In genomic region chr17:83645226-83645808, GRCm38 (mm10) we compare ENCODE assay signal across 9 mouse cellular contexts. TPM values are rescaled to one million over a fixed set of nuclear protein-coding genes. Genes with fewer than 3 reads are reported as not detected.
DNase-seq lines count a peak whose midpoint lies in the region; ATAC-seq and TF ChIP-seq lines count a peak whose summit lies in the region.
"Had no signal": no experiment of that assay in that cellular context is flagged by ENCODE, and none has a peak within 500 bp of the region (broad histone marks: within the 10 kb centered on the region; RNA-seq: fewer than 3 reads in every experiment).

No protein-coding gene starts in this region.

- H3K36me3 ChIP-seq in liver, postnatal 0 days (replicated peaks; ENCODE audit: insufficient read depth, low read length), result no peaks in the 10 kb centered on the region
- H3K36me3 ChIP-seq in splenic B cell, adult 2 months (ENCODE audit: control insufficient read depth, insufficient read depth, low read length, poor library complexity, severe bottlenecking), result no peaks in the 10 kb centered on the region
- H3K36me3 ChIP-seq in midbrain, embryonic 10.5 days, result no peaks in the 10 kb centered on the region
- H3K36me3 ChIP-seq: embryonic facial prominence, embryonic 13.5 days had no signal

- H3K9me3 ChIP-seq in liver, postnatal 0 days (ENCODE audit: low read length), result no peaks in the 10 kb centered on the region
- no peaks in the 10 kb centered on the region for H3K9me3 ChIP-seq in midbrain, embryonic 10.5 days (replicated peaks)
- H3K9me3 ChIP-seq: embryonic facial prominence, embryonic 13.5 days had no signal

- H3K4me2 ChIP-seq in liver, postnatal 0 days (ENCODE audit: low read depth, low read length), result peak overlapping the region; percentile 23; the same call in 1 of the 2 replicates
- H3K4me2 ChIP-seq: embryonic facial prominence, embryonic 13.5 days had no signal

- no peaks in the 10 kb centered on the region for H3K27me3 ChIP-seq in liver, postnatal 0 days (ENCODE audit: insufficient read depth, low read length)
- no peaks in the 10 kb centered on the region for H3K27me3 ChIP-seq in splenic B cell, adult 2 months (ENCODE audit: control insufficient read depth, insufficient read depth, low read length, poor library complexity, severe bottlenecking)
- no peaks in the 10 kb centered on the region for H3K27me3 ChIP-seq in midbrain, embryonic 10.5 days (ENCODE audit: low read depth, poor library complexity, severe bottlenecking)
- H3K27me3 ChIP-seq: embryonic facial prominence, embryonic 13.5 days had no signal

- peak; percentile 65 for TF ChIP-seq CTCF in bone marrow, adult 2 months (IDR thresholded peaks at IDR 0.05; ENCODE audit: control insufficient read depth, insufficient read depth, low read length)
- TF ChIP-seq CTCF in liver, postnatal 0 days (IDR thresholded peaks at IDR 0.05; ENCODE audit: low read depth), result peak; percentile 84

- WGBS in bone marrow, adult 2 months, result 17% methylated on average over 9 of the region's 9 CpGs
- WGBS in liver, postnatal 0 days (ENCODE audit: insufficient replicate concordance), result 26% methylated on average over 9 of the region's 9 CpGs
- WGBS in midbrain, embryonic 10.5 days, result 60% methylated on average over 9 of the region's 9 CpGs

- H3K4me3 ChIP-seq in bone marrow, adult 2 months (replicated peaks; ENCODE audit: control insufficient read depth, low read depth, low read length), result no peak overlapping the region
- H3K4me3 ChIP-seq in liver, postnatal 0 days (ENCODE audit: low read depth, low read length), result no peak overlapping the region
- H3K4me3 ChIP-seq in midbrain, embryonic 10.5 days, result no peak overlapping the region
- H3K4me3 ChIP-seq: embryonic facial prominence, embryonic 13.5 days had no signal

- H3K27ac ChIP-seq in bone marrow, adult 2 months (ENCODE audit: control insufficient read depth, insufficient read depth, low read depth, low read length, poor library complexity), result no peak overlapping the region
- 0 out of 2 replicates have a peak overlapping the region, but pooled peaks have one; percentile 7 for H3K27ac ChIP-seq in liver, postnatal 0 days (ENCODE audit: low read depth)
- no peak overlapping the region for H3K27ac ChIP-seq in midbrain, embryonic 10.5 days (replicated peaks)
- H3K27ac ChIP-seq: embryonic facial prominence, embryonic 13.5 days had no signal

- no peaks in the 10 kb centered on the region for H3K4me1 ChIP-seq in bone marrow, adult 2 months (ENCODE audit: control insufficient read depth, insufficient read depth, low read length)
- H3K4me1 ChIP-seq in liver, postnatal 0 days (ENCODE audit: insufficient read depth), result peaks cover 11% of the 10 kb centered on the region
- H3K4me1 ChIP-seq in midbrain, embryonic 10.5 days, result no peaks in the 10 kb centered on the region
- H3K4me1 ChIP-seq: embryonic facial prominence, embryonic 13.5 days had no signal

- 0 out of 2 replicates have a peak, but pooled peaks have one; percentile 20 for TF ChIP-seq EP300 in liver, postnatal 0 days (IDR thresholded peaks at IDR 0.05; ENCODE audit: low read depth)

- no peak overlapping the region for H3K9ac ChIP-seq in liver, postnatal 0 days (replicated peaks)
- H3K9ac ChIP-seq: embryonic facial prominence, embryonic 13.5 days had no signal

- peak; percentile 8 to 18 for DNase-seq in urinary bladder, adult 18-20 months (ENCODE audit: low spot score in 2 of 2)
- no peak for DNase-seq in urinary bladder, postnatal 10 days (ENCODE audit: low spot score)
- DNase-seq in heart, postnatal 4 days, result peak; percentile 54
- peak; percentile 74 for DNase-seq in liver, postnatal 0 days
- DNase-seq in splenic B cell, adult 2 months (ENCODE audit: low read depth, low spot score), result peak; percentile 80
- no peak for DNase-seq in left cerebral cortex, adult 9 months (ENCODE audit: low spot score in 2 of 2)
- DNase-seq in midbrain, embryonic 10.5 days (ENCODE audit: low spot score), result no peak

- no peak for TF ChIP-seq POLR2A in bone marrow, adult 2 months (IDR thresholded peaks at IDR 0.05; ENCODE audit: borderline replicate concordance, control insufficient read depth, low read depth, low read length)

- peak; percentile 98 for ATAC-seq in liver, postnatal 0 days

RNA-seq across cellular contexts. Expression of gene Kcng3, which starts 13.6 kb away (rescaled TPM):
- not detected in 2 replicates for polyA plus RNA-seq in bone marrow, adult 2 months (2011; ENCODE audit: insufficient read depth, insufficient read length, low replicate concordance, missing spikeins)
- not detected for total RNA-seq in heart, postnatal 4 days (2021)
- polyA plus RNA-seq in liver, postnatal 0 days (2015; fragmentation: Nextera tagmentation; extraction: Ambion mirVana), result not detected in 2 replicates
- polyA plus RNA-seq in midbrain, embryonic 10.5 days (2016; fragmentation: Nextera tagmentation; extraction: Ambion mirVana), result not detected in 2 replicates
- polyA plus RNA-seq: embryonic facial prominence, embryonic 13.5 days had no signal

Comparison
In these comparisons a context has a peak if more than half of its experiments do, and no peak if none do; other contexts are left out.
1. DNase-seq: peak in urinary bladder, adult 18-20 months (2 of 2), heart, postnatal 4 days (single experiment), liver, postnatal 0 days (single experiment) and splenic B cell, adult 2 months (single experiment); none in urinary bladder, postnatal 10 days (single experiment), left cerebral cortex, adult 9 months (0 of 2) and midbrain, embryonic 10.5 days (single experiment).